Mouse (Mus musculus) midbrain, embryonic 13.5 days (tissue): ENCODE measurements at regions not wholly inside any gene's neighbourhood (a gene's known extent, or its start where the extent isn't known, plus 50 kb on each side); places are given as distances from the start of the nearest gene placed in this dataset.
A peak's percentile ranks its signal among the peaks of the same experiment; 100 is the strongest.
"Not testable (repeated sequence)": the region's sequence is repeated elsewhere in the genome, so short reads cannot be mapped to it uniquely, and the experiment has no call there.

Experiments
- ATAC-seq: fragments of 200-750 bp; cut with Nextera tagmentation; 2 replicates; pipeline ENCODE4 v1.8.0; 2017; ENCODE audit warnings: mild to moderate bottlenecking, moderate TSS enrichment, moderate library complexity
- H3K27ac ChIP-seq: fragments of 300-500 bp; sonication (generic); 2 replicates; pipeline ENCODE4 v1.5.1; 2015; ENCODE audit warnings: inconsistent platforms, mild to moderate bottlenecking, moderate library complexity
- H3K27me3 ChIP-seq: fragments of 300-500 bp; sonication (generic); 2 replicates; pipeline ENCODE4 v1.6.1; 2015; ENCODE audit warnings: mild to moderate bottlenecking, inconsistent platforms
- H3K36me3 ChIP-seq: fragments of 300-500 bp; sonication (generic); 2 replicates; pipeline ENCODE4 v1.6.1; 2015; ENCODE audit warnings: mild to moderate bottlenecking, inconsistent platforms
- H3K4me1 ChIP-seq: fragments of 300-500 bp; sonication (generic); replicated peaks from 2 replicates; pipeline ENCODE4 v1.6.1; 2015; ENCODE audit warnings: inconsistent platforms
- H3K4me2 ChIP-seq: fragments of 300-500 bp; sonication (generic); replicated peaks from 2 replicates; pipeline ENCODE4 v1.6.1; 2015; ENCODE audit warnings: moderate library complexity, mild to moderate bottlenecking, inconsistent platforms
- H3K4me3 ChIP-seq: fragments of 300-500 bp; sonication (generic); replicated peaks from 2 replicates; pipeline ENCODE4 v1.5.1; 2015; ENCODE audit warnings: mild to moderate bottlenecking, inconsistent platforms
- H3K9ac ChIP-seq: fragments of 300-500 bp; sonication (generic); replicated peaks from 2 replicates; pipeline ENCODE4 v1.6.1; 2015; ENCODE audit warnings: mild to moderate bottlenecking, inconsistent platforms
- H3K9me3 ChIP-seq: fragments of 300-500 bp; sonication (generic); 2 replicates; pipeline ENCODE4 v1.6.1; 2016; ENCODE audit warnings: mild to moderate bottlenecking, inconsistent platforms
- WGBS: fragments of 180-500 bp; shearing (Covaris S2); methylation state at CpG from one replicate; pipeline ENCODE4 v1.1.7; 2015; 5-methylcytosine and 5-hydroxymethylcytosine counted together

DNA sequence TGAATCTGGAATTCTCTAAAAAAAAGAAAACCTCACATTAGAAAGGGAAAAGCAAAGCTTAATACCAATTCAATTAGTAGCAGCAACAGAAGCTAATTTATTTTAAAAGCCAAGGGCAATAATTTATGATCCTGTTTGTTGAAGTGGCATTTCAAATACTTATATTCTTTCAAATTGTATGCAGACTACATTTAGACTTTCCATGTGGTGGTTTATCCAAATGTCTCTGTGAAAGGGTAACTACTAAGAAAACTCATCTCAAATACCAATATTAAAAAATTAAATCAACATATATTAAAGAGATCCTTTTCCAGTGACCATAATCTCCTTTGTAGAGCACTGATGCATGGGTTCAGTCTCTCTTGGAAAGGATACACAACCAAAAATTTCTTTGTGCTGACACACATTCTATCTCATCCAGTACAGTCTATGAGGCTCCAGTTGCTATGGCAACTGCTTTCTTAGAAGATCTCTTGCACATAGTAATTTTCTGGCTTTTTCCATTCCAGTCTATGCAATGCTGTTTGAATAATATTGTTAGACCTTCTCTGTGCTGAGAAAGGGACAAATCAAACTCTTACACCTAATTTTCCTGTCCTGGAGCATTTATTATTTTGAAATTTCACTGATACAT, 102.3 kb upstream of the Ctso start:
- no peaks in the 10 kb centered on the region for H3K9me3 ChIP-seq
- no peaks in the 10 kb centered on the region for H3K36me3 ChIP-seq
- ATAC-seq = peak; percentile 91
- H3K9ac ChIP-seq = no peak overlapping the region
- H3K4me3 ChIP-seq = no peak overlapping the region
- H3K4me1 ChIP-seq = no peaks in the 10 kb centered on the region; the same call in 1 of the 2 replicates
- no peaks in the 10 kb centered on the region for H3K27me3 ChIP-seq
- no peak overlapping the region for H3K27ac ChIP-seq
- H3K4me2 ChIP-seq = no peak overlapping the region

DNA sequence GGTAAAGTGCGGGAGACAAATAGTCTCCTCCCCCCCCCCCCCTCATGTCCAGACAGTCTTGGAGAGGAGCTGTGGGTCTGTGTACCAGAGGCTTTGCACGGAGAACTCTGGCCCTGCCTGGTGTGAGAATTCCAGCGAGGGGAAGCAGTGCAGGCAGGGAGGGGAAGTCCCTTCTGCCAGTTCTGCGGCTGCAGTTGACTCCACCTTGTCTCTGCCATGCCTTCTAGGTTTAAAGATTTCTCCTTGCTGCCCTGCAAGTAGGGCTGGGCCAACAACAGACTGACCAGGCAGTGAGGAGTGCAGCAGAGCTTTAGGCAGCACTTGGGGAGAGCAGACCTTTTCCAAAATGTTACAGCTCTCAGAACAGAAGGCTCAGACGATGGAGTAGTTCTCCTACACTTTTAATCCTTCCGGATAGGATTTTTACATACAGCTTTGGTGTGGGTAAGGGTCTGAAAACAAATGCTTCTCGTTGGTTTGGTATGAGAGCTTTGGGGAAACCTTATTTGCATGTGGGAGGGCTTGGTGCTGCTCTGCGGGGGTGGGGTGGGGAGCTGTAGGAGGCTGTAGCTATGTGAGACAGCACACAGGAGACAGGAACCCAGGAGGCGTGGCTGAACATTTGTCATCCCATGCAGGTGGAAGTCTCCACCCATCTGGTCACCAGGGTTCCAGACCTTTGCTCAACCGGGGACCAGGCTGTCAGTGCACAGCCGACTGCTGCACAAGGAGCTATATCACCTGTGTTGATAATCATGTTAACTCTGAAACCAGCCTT, 96.8 kb upstream of the Ctso start:
- ATAC-seq = 0 out of 2 replicates have a peak, but pooled peaks have one; percentile 58
- 0 out of 2 replicates have a peak overlapping the region, but pooled peaks have one; percentile 1 for H3K4me2 ChIP-seq
- no peaks in the 10 kb centered on the region for H3K27me3 ChIP-seq
- H3K4me1 ChIP-seq = peaks cover 4% of the 10 kb centered on the region
- H3K36me3 ChIP-seq = no peaks in the 10 kb centered on the region
- no peak overlapping the region for H3K27ac ChIP-seq
- H3K9me3 ChIP-seq = no peaks in the 10 kb centered on the region
- H3K4me3 ChIP-seq = no peak overlapping the region
- WGBS = 12% methylated on average over 11 of the region's 11 CpGs
- H3K9ac ChIP-seq = no peak overlapping the region

DNA sequence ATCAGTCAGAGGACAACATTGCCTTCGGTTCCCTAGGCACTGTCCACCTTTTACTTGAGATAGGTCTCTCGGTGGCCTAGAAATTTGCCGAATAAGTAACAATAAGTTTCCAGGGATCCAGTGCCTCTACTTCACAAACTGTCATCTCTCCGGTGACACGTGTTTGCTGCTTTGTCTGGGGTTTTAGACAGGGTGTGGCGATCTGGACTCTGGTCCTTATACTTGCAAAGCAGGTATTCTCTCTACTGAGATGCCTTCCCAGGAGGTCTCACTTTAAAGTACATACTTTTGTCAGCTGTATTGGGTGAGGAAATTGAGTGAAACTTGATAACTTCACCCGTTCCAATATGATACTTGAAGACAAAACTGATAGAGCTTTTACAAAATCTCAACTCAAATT, 95.9 kb upstream of the Ctso start:
- Histone ChIP-seq H3K4me2 (no peak overlapping the region), H3K27me3 (no peaks in the 10 kb centered on the region), H3K4me1 (peaks cover 4% of the 10 kb centered on the region), H3K36me3 (no peaks in the 10 kb centered on the region), H3K9ac (no peak overlapping the region), H3K4me3 (no peak overlapping the region), H3K27ac (no peak overlapping the region), H3K9me3 (no peaks in the 10 kb centered on the region)
- ATAC-seq = no peak
- WGBS = 85% methylated on average over 7 of the region's 7 CpGs

DNA sequence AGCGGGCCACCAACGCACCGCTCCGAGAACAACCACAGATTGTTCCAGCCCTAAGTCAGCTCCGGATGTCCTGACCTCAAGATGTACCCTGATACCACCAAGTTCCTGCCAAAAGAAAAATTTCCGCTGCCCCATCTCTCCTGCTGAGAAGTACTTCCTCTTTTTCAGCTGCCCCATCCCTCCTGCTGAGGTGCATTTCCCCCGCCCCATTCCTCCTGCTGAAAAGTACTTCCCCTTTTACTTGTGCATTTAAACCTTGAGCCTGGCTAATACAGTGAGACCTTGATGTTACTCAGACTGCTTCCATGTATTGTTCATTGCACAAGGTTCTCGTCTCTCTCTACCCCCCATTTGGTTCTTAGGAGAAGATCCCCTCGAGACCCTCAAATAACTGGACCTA, 94.3 kb upstream of the Ctso start:
- H3K36me3 ChIP-seq, H3K27me3 ChIP-seq, H3K4me2 ChIP-seq, H3K4me1 ChIP-seq, ATAC-seq, H3K4me3 ChIP-seq, H3K27ac ChIP-seq, H3K9ac ChIP-seq, H3K9me3 ChIP-seq: not testable (repeated sequence)
- WGBS = 91% methylated on average over 9 of the region's 9 CpGs

DNA sequence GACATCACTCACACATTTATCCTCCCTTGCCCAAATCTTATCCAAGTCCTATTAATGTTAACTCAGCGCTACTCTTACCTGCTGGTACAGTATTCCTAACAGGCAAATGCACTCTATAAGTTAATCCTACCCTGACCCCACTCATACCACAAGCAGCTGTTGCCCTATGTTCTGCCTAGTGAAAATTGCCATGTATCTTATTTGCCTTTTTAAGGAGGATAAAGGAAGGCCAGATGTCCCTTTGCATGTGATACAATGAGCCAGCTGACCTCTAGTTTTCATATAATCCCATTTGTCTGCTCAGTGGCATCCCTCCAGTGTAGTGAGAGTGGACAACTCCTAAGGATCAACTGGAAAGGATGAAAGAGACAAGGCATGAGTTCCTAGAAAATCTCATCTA, 67.9 kb upstream of the Ctso start:
- no peak overlapping the region for H3K4me2 ChIP-seq
- H3K9me3 ChIP-seq = no peaks in the 10 kb centered on the region
- H3K9ac ChIP-seq = no peak overlapping the region
- no peaks in the 10 kb centered on the region for H3K36me3 ChIP-seq
- H3K27me3 ChIP-seq = no peaks in the 10 kb centered on the region
- no peak overlapping the region for H3K27ac ChIP-seq
- ATAC-seq = no peak
- H3K4me1 ChIP-seq = no peaks in the 10 kb centered on the region
- 90% methylated on average over 1 of the region's 1 CpGs for WGBS
- H3K4me3 ChIP-seq = no peak overlapping the region
